Mouse (Mus musculus) liver, embryonic 14.5 days (tissue): Measurements from ENCODE around the gene Amotl2.
"Not testable (repeated sequence)": the region's sequence is repeated elsewhere in the genome, so short reads cannot be mapped to it uniquely, and the experiment has no call there.

ENCODE experiments used
- CTCF ChIP-seq: IDR thresholded peaks from 2 replicates; pipeline ENCODE4 v1.5.1; 2016; ENCODE audit warnings: antibody characterized with exemption, low read depth, control low read depth
- EP300 ChIP-seq: IDR thresholded peaks from 2 replicates; pipeline ENCODE4 v1.6.1; 2016; ENCODE audit warnings: antibody characterized with exemption, low read depth

GRCm38 (mm10) chr9:102764540-102764939, 48.1 kb downstream of the Amotl2 start:
- TF ChIP-seq EP300, CTCF: not testable (repeated sequence)
